Mouse (Mus musculus) layer of hippocampus, postnatal 36 days (tissue): ENCODE measurements around the gene Pan3. TPM values are rescaled to one million over a fixed set of nuclear protein-coding genes. Genes with fewer than 3 reads are reported as not detected.
"Not testable (repeated sequence)": the region's sequence is repeated elsewhere in the genome, so short reads cannot be mapped to it uniquely, and the experiment has no call there.

ENCODE experiments used
- DNase-seq, 2 experiments: peaks; one replicate each; pipeline ENCODE4 v3.0.0; 2022
- total RNA-seq, 2 experiments: library from RNA; stranded (reverse); gene quantifications; 2 replicates each; pipeline ENCODE4 v1.2.3; 2021

Pan3 gene
- total RNA-seq, 2 experiments from 2014 or later, result 82.4 to 118 TPM

- DNase-seq, result no peak
Measured at GRCm38 (mm10) chr5:147489226-147489625, 59.3 kb downstream of the Pan3 start.

GRCm38 (mm10) chr5:147490907-147491306 is 60.9 kb downstream of the Pan3 start:
- DNase-seq, result no peak

GRCm38 (mm10) chr5:147492511-147492910 is 62.5 kb downstream of the Pan3 start:
- no peak for DNase-seq

GRCm38 (mm10) chr5:147493205-147493604 is 63.2 kb downstream of the Pan3 start:
- DNase-seq, result no peak

- no peak for DNase-seq
Measured at GRCm38 (mm10) chr5:147493685-147494084, 63.7 kb downstream of the Pan3 start.

GRCm38 (mm10) chr5:147494388-147494787 is 64.4 kb downstream of the Pan3 start:
- DNase-seq, result no peak

GRCm38 (mm10) chr5:147494791-147495376 is 64.9 kb downstream of the Pan3 start:
- DNase-seq, result no peak

GRCm38 (mm10) chr5:147495961-147496360 is 66.0 kb downstream of the Pan3 start:
- DNase-seq, result no peak

- no peak for DNase-seq
Measured at GRCm38 (mm10) chr5:147496921-147497320, 67.0 kb downstream of the Pan3 start.

- DNase-seq, result no peak
Measured at GRCm38 (mm10) chr5:147497714-147498113, 67.8 kb downstream of the Pan3 start.

- DNase-seq, result no peak
Measured at GRCm38 (mm10) chr5:147501456-147501998, 71.6 kb downstream of the Pan3 start.

GRCm38 (mm10) chr5:147502921-147503320 is 73.0 kb downstream of the Pan3 start:
- no peak for DNase-seq

GRCm38 (mm10) chr5:147511350-147511749 is 81.4 kb downstream of the Pan3 start:
- DNase-seq, result no peak

GRCm38 (mm10) chr5:147527006-147527405 is 97.0 kb downstream of the Pan3 start:
- no peak for DNase-seq

- DNase-seq, result no peak
Measured at GRCm38 (mm10) chr5:147527788-147528187, 97.8 kb downstream of the Pan3 start.

- no peak for DNase-seq
Measured at GRCm38 (mm10) chr5:147532031-147532430, 102.1 kb downstream of the Pan3 start.

GRCm38 (mm10) chr5:147539409-147539808 is 109.4 kb downstream of the Pan3 start:
- no peak for DNase-seq

GRCm38 (mm10) chr5:147539815-147540214 is 109.9 kb downstream of the Pan3 start:
- no peak for DNase-seq

- no peak for DNase-seq
Measured at GRCm38 (mm10) chr5:147542291-147542690, 112.3 kb downstream of the Pan3 start.

GRCm38 (mm10) chr5:147545731-147546241 is 115.8 kb downstream of the Pan3 start:
- DNase-seq, result no peak

- DNase-seq, result no peak
Measured at GRCm38 (mm10) chr5:147549016-147549755, 119.2 kb downstream of the Pan3 start.

GRCm38 (mm10) chr5:147551879-147552627 is 122.1 kb downstream of the Pan3 start:
- DNase-seq, result no peak

GRCm38 (mm10) chr5:147557641-147558040 is 127.7 kb downstream of the Pan3 start:
- not testable (repeated sequence) for DNase-seq
